Mouse (Mus musculus) ES-CJ7 (cell line): ENCODE measurements around the gene Slc1a2.

Experiments
- DNase-seq: peaks from one replicate; pipeline ENCODE4 v3.0.0; 2011; ENCODE audit warnings: low read depth, low spot score

Gene Slc1a2

GRCm38 (mm10) chr2:102712678-102713628 lies 54.5 kb downstream of the Slc1a2 start:
- DNase-seq, result no peak

- no peak for DNase-seq
Observed at GRCm38 (mm10) chr2:102714320-102714719, 55.9 kb downstream of the Slc1a2 start.

GRCm38 (mm10) chr2:102715754-102716153 lies 57.3 kb downstream of the Slc1a2 start:
- no peak for DNase-seq

- no peak for DNase-seq
Observed at GRCm38 (mm10) chr2:102721859-102722258, 63.4 kb downstream of the Slc1a2 start.

- no peak for DNase-seq
Observed at GRCm38 (mm10) chr2:102725054-102725453, 66.6 kb downstream of the Slc1a2 start.

- no peak for DNase-seq
Observed at GRCm38 (mm10) chr2:102730386-102730785, 71.9 kb downstream of the Slc1a2 start.

- no peak for DNase-seq
Observed at GRCm38 (mm10) chr2:102730788-102731187, 72.3 kb downstream of the Slc1a2 start.

GRCm38 (mm10) chr2:102733128-102733527 lies 74.7 kb downstream of the Slc1a2 start:
- no peak for DNase-seq

GRCm38 (mm10) chr2:102734055-102734454 lies 75.6 kb downstream of the Slc1a2 start:
- no peak for DNase-seq

- no peak for DNase-seq
Observed at GRCm38 (mm10) chr2:102735031-102735430, 76.6 kb downstream of the Slc1a2 start.

- no peak for DNase-seq
Observed at GRCm38 (mm10) chr2:102735811-102736210, 77.4 kb downstream of the Slc1a2 start.

GRCm38 (mm10) chr2:102736490-102736889 lies 78.0 kb downstream of the Slc1a2 start:
- no peak for DNase-seq

- no peak for DNase-seq
Observed at GRCm38 (mm10) chr2:102738852-102739251, 80.4 kb downstream of the Slc1a2 start.

- DNase-seq, result no peak
Observed at GRCm38 (mm10) chr2:102742685-102743084, 84.2 kb downstream of the Slc1a2 start.

- peak; percentile 60 for DNase-seq
Observed at GRCm38 (mm10) chr2:102743918-102744696, 85.6 kb downstream of the Slc1a2 start.

- DNase-seq, result no peak
Observed at GRCm38 (mm10) chr2:102745259-102745906, 86.9 kb downstream of the Slc1a2 start.

GRCm38 (mm10) chr2:102747758-102748157 lies 89.3 kb downstream of the Slc1a2 start:
- no peak for DNase-seq

- no peak for DNase-seq
Observed at GRCm38 (mm10) chr2:102749926-102750325, 91.5 kb downstream of the Slc1a2 start.

- no peak for DNase-seq
Observed at GRCm38 (mm10) chr2:102751846-102752245, 93.4 kb downstream of the Slc1a2 start.

GRCm38 (mm10) chr2:102757241-102757860 lies 98.9 kb downstream of the Slc1a2 start:
- no peak for DNase-seq

- DNase-seq, result no peak
Observed at GRCm38 (mm10) chr2:102759479-102759878, 101.0 kb downstream of the Slc1a2 start.
